Mouse (Mus musculus): Measurements from ENCODE around the gene Bag5.

- TF ChIP-seq POLR2AphosphoS2 (IDR thresholded peaks at IDR 0.05; ENCODE audit: low read depth, low read length) = no peak
- TF ChIP-seq CTCF (conservative IDR thresholded peaks at IDR 0.05 in 1 of 2, IDR thresholded peaks at IDR 0.05 in 1 of 2; ENCODE audit: low read depth in 2 of 2, low read length in 2 of 2) = no peak
Measured at GRCm38 (mm10) chr12:111756698-111757082, 43.6 kb upstream of the Bag5 start.

Data from CH12.LX (cell line).